Mouse (Mus musculus) adrenal gland, adult (tissue): ENCODE data around the gene Sos2.

Experiments
- DNase-seq, 2 experiments: peaks; one replicate each; pipeline ENCODE4 v3.0.0; 2022 to 2023; ENCODE audit warnings: low spot score in 1 of 2; ENCODE audit not compliant: inconsistent age in 2 of 2

The Sos2 gene

GRCm38 (mm10) chr12:69573916-69574881, 107.5 kb downstream of the Sos2 start:
- peak; percentile 76 to 96 for DNase-seq

GRCm38 (mm10) chr12:69573271-69573670, 108.4 kb downstream of the Sos2 start:
- no peak for DNase-seq

GRCm38 (mm10) chr12:69569926-69570325, 111.7 kb downstream of the Sos2 start:
- peak; percentile 57 to 78 for DNase-seq

DNA sequence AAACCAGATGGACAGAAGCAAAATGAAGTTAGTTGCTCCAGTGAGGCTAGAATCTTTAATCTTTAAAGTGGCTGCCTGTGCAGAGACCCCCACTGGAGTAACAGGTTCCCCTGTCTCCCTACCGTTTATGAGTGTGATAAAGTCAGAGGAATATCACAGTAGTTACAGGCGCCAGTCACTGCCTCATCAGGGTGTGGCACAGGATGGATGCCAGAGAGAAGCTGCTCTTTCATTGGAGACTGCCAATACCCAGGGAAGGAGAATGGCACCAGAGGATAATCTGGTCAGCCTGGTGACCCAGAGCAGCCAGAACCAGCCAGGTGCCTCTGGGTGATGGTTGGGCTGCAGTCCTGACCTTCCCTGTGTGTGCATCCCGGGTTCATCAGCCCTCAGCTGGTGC, 113.4 kb downstream of the Sos2 start:
- no peak for DNase-seq

GRCm38 (mm10) chr12:69561006-69561405, 120.6 kb downstream of the Sos2 start:
- DNase-seq = peak; percentile 59 to 81

- peak; percentile 84 to 92 for DNase-seq
Measured at GRCm38 (mm10) chr12:69556221-69556861, 125.3 kb downstream of the Sos2 start.

- DNase-seq = no peak
Measured at GRCm38 (mm10) chr12:69545456-69546178, 136.0 kb downstream of the Sos2 start.

GRCm38 (mm10) chr12:69544994-69545393, 136.7 kb downstream of the Sos2 start:
- no peak for DNase-seq

DNA sequence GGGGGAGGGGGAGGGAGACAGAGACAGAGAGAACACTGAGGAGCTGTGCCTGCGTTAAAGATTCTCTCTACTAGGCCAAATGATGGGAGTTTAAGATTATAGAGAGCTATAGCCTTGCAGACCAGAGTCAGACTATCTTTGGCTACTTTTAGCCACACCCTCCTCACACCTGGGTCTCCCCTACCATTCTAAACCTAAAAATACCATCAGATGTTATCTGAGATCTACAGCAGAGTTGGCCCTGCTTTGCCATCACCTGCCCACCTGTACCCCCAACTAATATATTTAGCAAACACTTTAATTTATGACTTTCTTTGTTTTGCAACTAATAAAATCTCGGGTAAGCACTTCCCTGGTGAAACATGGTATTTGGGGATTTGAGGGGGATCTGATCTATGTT, 137.1 kb downstream of the Sos2 start:
- DNase-seq = no peak

DNA sequence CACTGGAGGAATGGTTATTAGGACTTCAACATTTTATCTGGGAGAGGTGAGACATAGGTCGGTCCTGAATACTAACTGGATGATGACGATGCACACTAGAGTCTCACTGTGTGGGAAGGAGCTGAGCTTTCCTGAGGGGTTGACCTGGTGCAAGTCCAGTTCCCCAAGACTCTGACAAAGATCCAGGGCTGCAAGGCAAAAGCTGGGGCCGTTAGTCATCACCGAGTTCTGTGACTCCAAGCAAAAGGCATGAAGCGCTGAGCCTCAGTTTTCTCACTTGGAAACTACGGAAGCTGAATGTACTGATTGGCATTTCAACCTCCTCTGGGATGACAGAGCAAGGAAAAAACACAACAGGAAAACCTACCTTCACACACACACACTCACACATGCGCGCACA, 139.3 kb downstream of the Sos2 start:
- no peak for DNase-seq

GRCm38 (mm10) chr12:69541663-69542062, 140.0 kb downstream of the Sos2 start:
- DNase-seq = no peak

GRCm38 (mm10) chr12:69539353-69539752, 142.3 kb downstream of the Sos2 start:
- no peak for DNase-seq

DNA sequence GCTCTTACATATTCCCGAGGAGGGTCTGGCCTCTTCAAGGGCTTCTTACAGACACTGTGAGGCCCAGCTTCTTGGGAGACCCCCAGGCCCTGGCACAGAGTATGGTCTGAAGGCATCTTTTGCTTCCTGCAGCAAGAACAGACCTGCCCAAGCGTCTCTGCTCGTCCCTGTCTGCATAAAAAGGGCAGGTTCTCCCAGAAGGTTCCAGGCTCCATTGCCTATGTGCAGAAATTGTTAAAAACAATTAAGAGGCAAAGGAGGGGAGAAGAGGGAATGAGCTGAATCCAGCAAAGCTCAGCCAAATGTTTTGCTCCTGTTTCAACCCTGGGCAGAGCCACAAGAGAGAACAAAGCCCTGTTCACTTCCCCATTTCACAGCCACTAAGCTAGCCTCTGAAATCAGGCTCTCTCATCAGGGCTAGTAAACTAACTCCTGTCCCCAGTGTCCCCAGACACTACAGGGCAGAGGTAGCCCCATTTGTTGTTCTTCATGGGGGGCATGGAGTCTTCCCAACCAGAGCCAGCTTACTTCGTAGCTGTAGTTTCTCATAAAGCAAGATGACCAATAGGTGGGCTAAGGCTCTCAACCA, 143.2 kb downstream of the Sos2 start:
- no peak for DNase-seq

- DNase-seq = peak; percentile 36 to 74
Measured at GRCm38 (mm10) chr12:69537675-69538361, 143.8 kb downstream of the Sos2 start.

DNA sequence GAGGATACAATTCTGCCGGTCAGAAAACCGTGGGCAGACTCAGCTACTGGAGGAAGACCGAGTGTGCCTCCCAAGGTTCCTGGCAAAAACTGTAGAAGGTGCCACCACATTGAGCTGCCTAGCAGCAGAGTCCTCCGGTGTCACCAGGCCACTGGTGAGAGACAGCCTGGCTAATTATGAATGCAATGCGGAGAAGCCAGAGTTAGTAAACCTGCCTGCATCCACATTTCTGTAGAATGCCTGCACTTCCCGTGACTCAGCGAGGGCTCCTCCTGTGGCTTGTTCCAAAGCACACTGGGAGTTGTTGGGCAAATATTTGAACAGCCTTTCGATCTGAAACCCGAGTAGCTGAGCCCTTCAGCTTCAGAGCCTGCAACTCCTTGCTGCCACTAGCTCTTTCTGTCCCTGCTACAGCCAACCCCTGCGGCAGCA, 144.4 kb downstream of the Sos2 start:
- DNase-seq = peak in 1 of 2 experiments; percentile 43

DNA sequence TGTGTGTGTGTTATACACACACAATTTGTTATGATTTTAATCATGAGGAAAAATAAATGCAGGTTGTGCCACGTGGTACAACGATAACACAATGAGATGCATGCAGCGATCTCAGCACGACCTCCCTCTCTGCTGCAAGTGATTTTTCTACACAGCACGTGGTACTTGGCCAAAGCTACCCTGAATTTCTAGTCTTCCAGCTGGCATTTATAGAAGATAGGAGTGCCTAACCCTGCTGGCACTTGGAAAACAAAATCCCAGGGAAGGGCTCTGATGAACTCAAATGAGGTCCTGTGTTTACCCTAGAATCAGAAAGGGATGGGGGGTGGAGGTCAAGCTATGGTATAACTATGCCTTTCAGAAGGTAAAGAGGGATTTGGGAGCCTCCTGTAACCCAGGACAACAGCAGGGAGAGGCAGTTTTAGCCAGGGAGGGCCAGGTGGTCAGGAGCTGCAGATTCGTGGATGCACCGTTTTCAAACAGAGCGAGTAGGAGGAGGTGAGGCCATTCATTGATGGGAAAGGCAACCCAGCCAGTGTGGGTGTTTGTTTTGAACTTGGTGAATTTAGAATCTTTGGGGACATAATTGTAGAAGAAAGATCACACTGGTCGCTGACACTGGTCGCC, 144.9 kb downstream of the Sos2 start:
- DNase-seq = no peak
